Mouse (Mus musculus) cerebellum, postnatal 25 days (tissue): Measurements from ENCODE around the gene Syn3.

ENCODE experiments used
- DNase-seq, 2 experiments: peaks; one replicate each; pipeline ENCODE4 v3.0.0; 2021; ENCODE audit warnings: mixed read lengths in 2 of 2

The Syn3 gene

DNA sequence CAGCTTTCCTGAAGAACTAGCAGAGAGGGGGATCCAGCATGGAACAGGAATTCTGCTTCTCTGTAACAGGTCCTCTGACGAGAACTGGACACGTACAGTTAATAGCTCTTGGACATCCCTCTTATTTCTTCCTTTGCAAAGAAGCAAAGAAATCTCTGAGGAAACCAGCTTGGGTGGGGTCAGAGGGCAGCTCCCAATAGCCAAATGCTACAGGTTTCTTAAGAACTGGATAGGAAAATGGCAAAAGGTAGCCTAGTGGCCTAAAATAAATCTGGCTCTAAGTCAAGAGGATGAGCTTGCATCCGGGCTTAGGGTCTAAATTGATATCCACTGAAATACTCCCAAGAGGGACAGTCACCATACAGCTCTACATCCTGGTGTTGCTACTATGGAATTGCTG is 225.9 kb downstream of the Syn3 start:
- no peak for DNase-seq

GRCm38 (mm10) chr10:86270254-86270653 is 228.4 kb downstream of the Syn3 start:
- DNase-seq, result no peak

GRCm38 (mm10) chr10:86264618-86265017 is 234.1 kb downstream of the Syn3 start:
- no peak for DNase-seq

DNA sequence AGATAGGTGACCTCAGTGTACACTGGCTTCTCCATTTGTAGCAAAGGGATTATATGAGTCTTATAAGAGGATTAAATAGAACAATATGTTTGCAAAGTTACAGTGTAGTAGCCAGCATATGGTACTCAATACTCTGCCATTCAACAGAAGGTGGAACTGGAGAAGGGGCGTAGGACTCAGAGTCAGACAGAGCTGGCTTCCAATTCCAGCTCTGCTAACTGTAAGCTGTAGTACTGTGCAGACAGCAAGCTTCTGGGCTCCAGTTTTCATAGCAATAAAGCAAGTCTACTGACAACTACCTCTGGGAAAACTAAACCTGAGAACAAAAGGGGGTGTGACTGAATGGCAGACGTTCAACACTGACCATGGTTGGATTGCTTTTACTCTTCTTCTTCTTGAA is 237.0 kb downstream of the Syn3 start:
- DNase-seq, result no peak

GRCm38 (mm10) chr10:86258992-86259391 is 239.7 kb downstream of the Syn3 start:
- no peak for DNase-seq

DNA sequence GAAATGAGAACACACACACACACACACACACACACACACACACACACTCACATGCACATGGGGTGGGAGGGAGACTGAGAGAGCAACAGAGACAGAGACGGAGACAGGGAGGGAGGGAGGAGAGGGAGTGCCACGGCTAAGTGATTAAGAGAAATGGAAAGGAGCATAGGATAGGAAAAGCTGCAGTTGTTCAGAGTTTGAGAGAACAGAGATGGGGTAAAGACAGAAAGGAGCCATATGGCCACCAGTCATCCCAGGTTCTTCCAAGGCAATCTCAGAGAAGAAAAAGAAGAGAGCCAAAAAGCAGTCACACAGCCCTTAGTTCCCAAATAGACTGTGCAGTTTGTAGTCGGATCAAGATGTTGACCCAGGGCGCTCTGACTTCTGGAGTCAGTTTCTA is 240.7 kb downstream of the Syn3 start:
- DNase-seq, result no peak

DNA sequence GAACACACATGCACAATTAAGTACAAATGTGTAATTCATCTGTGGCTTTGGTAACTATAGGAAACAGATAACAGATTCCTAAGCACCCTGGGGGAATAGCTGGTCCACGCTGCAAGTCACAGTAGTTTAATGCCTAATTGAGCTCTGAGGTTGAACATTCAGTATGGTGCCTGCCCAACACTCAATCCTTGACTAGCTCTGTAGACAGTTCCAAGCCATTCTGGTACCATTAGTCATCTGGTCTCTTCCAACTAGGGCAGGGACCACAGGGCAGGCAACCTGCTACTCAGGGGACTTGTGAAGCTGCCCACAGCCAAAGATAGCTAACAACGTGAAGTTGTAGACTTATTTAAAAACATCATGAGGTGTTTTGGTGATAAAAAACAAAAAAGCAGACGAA is 241.7 kb downstream of the Syn3 start:
- no peak for DNase-seq

GRCm38 (mm10) chr10:86256221-86256620 is 242.5 kb downstream of the Syn3 start:
- no peak for DNase-seq

DNA sequence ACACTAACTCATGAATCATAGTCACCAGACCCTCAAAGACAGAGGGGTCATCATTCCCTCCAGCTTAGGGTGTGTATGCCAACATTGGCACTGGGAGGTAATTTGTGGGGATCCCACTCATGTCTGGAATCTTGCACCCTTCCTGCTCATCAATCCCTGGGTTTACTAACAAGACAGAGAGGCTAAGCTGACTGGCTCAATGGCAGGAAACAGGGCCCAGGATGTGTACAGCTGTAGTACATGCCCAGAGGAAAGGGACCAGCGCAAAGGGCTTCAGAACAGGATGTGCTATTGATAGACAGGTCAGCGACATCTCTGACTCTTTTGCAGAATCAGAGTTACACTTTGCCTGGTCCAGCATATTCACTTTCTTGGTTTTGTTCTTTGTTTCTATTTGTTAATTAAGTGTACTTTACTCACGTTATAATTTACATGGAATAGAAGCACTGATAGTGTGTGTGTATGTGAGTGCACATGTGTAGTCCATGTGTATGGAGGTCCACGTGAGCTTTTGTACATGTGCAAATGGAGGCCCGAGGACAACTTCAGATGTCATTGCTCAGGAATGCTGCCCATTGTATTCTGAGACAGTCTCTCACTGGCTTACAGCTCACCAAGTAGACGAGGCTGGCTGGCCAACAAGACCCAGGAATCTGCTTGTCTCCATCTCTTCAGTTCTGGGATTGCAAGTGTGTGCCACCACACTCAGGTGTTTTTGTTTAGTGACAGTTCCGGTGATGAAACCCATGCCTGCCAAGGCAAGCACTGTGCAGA is 248.4 kb downstream of the Syn3 start:
- DNase-seq, result no peak

DNA sequence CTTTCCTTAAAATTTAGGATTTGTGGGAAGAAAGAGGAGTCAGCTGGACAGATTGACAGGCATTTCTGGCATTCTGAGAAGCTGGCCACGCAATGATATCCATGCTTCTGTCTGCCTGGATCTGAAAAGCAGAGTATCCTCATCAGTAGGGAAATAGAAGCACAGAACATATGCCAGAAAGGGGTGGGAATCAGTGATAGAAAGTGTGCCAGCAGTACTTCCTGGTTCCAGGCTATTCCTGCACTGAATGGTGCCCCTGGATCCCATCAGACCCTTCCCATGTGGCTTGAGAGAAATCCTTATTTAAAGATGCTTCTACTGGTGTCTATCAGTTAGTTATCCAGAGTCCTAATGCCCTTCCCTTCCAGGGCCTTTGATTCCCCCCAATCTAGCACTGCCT is 249.4 kb downstream of the Syn3 start:
- DNase-seq, result no peak

DNA sequence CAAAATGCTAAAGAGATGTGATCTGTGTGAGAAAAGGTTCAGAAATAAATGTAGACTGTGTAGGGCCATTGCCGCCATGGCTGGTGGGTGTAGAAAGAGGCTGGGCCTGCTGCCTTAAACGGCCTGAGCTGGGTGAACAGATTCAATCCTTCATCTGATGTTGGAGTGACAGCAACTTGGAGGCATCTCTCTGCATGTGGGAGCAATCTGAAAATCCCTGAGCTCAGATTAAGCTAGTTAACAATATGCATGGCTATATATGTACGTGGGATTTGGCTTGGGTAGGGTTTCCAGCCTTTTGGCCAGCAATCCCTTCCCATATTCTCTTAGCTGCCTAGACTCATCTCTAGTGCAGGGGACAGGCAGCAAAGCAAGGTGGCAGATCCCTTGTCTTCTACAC is 249.9 kb downstream of the Syn3 start:
- DNase-seq, result no peak

- no peak for DNase-seq
These were observed 250.5 kb downstream of the Syn3 start for GRCm38 (mm10) chr10:86248131-86248740.

GRCm38 (mm10) chr10:86245396-86245795 is 253.3 kb downstream of the Syn3 start:
- DNase-seq, result no peak

- DNase-seq, result no peak
These were observed 255.2 kb downstream of the Syn3 start for GRCm38 (mm10) chr10:86243525-86243924.

DNA sequence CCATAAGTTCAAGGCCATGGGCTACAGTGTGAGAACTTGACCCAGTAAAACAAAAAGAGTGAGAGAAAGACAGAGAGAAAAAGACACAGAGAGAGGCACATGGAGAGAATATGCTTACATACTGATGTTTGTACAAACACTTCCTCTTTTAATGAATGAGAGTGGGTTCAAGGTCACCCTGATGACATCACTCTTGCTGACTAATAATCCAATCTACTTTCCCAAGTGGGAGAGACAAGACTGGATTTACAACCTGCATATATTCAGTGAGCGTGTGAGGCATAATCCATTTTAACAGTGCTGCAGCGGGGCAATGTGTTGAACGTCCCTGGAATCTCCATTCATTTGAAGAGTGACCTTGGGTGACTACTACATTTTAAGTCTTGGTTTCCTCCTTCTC is 256.0 kb downstream of the Syn3 start:
- DNase-seq, result no peak

GRCm38 (mm10) chr10:86230006-86230405 is 268.7 kb downstream of the Syn3 start:
- DNase-seq, result no peak

DNA sequence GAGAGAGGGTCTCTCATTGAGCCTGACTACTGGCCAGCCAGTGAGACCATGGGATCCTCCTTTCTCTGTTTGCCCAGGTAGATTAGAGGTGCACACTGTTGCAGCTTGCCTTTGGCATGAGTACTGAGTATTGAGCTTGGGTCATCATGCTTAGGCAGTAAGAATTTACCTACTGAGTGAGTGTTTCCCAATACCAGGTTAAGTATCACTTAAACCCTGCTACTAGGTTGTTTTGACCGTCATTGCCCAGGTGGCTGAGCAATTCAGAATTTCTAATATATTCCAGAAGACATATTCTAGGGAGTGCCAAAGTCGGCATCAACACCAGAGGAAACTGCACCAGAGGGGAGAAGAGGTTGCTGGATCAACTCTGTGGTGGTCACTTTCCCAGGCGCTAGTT is 273.2 kb downstream of the Syn3 start:
- DNase-seq, result no peak

DNA sequence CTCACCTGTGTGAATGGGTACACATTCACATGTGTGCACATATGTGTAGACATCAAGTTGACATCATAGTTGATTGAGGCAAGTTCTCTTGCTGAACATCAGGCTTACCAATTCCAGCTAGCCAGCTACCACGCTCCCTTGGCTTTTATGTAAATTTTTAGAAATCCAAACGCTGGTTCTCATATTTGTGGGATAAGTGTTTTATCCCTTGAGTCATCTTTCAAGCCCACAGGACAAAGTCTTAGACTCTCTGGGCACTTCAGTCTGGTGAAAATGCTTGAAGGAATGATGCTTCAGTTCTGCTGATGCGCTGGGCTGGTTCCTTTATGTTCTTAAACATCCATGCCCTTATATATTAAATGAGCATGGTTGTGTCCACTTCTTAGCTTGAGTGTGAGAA is 279.7 kb downstream of the Syn3 start:
- DNase-seq, result no peak

DNA sequence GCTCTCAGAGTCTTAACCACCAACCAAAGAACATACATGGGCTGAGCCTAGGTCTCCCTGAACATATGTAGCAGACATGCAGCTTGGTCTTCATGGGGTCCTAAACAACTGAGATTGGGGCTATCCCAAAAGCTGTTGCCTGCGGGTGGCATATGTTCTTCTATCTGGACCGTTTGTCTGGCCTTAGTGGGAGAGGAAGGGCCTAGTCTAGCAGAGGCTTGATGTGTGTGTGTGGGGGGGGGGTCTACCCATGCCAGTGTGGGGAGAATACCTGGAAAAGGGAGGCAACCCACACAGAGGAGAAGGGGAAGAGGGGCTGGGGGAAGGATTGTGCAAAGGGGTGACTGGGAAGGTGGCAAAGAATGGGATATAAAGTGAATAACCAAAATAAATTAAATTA is 281.9 kb downstream of the Syn3 start:
- DNase-seq, result no peak

- DNase-seq, result no peak
These were observed 286.6 kb downstream of the Syn3 start for GRCm38 (mm10) chr10:86212062-86212461.

- peak; percentile 71 to 77 for DNase-seq
These were observed 294.8 kb downstream of the Syn3 start for GRCm38 (mm10) chr10:86203915-86204314.

GRCm38 (mm10) chr10:86203175-86203574 is 295.5 kb downstream of the Syn3 start:
- no peak for DNase-seq

DNA sequence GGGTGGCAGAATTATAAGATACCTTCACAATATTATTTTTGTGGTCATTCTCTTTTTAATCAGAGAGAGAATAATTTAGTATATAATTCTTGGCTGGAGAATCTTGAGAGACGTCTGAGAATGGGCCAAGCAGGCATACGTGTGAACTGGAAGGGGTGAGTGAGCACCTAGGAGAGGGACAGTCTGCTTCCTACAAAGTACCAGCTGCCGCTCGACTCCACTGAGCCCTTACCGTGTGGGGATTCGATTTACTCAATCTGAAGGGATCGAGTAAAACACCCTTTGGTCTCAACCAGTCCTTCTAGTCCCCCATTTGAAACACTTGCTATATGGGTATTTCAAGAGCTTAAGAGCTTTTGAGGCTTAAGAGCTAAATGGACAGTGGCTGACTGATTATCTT is 296.9 kb downstream of the Syn3 start:
- DNase-seq, result peak in 1 of 2 experiments; percentile 42

DNA sequence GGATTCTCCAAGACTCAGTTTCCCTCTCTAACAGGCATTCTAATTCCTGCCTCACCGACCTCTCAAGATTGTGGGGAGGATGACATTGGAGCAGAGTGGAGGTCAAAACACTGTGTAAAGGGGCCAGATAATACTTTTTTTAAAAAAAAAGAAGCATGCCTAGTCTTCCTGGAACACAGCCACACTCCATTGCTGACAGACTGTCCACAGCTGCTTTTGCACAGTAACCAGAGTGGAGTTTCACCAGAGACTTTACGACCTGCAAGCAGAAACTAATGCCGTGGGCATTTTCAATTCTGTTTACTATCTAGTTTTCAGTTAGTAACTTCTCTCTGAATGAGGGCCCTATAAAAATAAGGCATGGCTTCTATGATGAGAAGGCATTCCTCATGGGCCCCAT is 297.7 kb downstream of the Syn3 start:
- DNase-seq, result no peak
